Mouse (Mus musculus) hematopoietic stem cell, adult 5-6 weeks (primary cell): Measurements from ENCODE around the gene Mtor. TPM values are rescaled to one million over a fixed set of nuclear protein-coding genes. Genes with fewer than 3 reads are reported as not detected.

Experiments
- ATAC-seq, 2 experiments: fragments of 125-278 bp in 1 of 2; replicated peaks in 1 of 2; 2 replicates each; pipeline ENCODE4 v1.8.0; 2016 to 2017; ENCODE audit warnings: inconsistent platforms in 2 of 2, mild to moderate bottlenecking in 2 of 2, moderate number of reproducible peaks in 2 of 2, low read depth in 1 of 2, moderate TSS enrichment in 1 of 2; ENCODE audit not compliant: low FRiP score in 2 of 2, poor library complexity in 2 of 2, severe bottlenecking in 2 of 2, insufficient read depth in 1 of 2, low TSS enrichment in 1 of 2
- total RNA-seq: library from RNA; stranded (forward); fragments of 172-1452, 232-1000 nt; gene quantifications from 2 replicates; pipeline ENCODE4 v1.2.3, GENCODE M21; 2017

Gene Mtor
- total RNA-seq = 16.0 and 17.6 TPM in 2 replicates

- ATAC-seq = peak; percentile 94
Measured at GRCm38 (mm10) chr4:148448179-148448852, at the start of gene Mtor. Mtor (plus strand) TSS chr4:148448611.

DNA sequence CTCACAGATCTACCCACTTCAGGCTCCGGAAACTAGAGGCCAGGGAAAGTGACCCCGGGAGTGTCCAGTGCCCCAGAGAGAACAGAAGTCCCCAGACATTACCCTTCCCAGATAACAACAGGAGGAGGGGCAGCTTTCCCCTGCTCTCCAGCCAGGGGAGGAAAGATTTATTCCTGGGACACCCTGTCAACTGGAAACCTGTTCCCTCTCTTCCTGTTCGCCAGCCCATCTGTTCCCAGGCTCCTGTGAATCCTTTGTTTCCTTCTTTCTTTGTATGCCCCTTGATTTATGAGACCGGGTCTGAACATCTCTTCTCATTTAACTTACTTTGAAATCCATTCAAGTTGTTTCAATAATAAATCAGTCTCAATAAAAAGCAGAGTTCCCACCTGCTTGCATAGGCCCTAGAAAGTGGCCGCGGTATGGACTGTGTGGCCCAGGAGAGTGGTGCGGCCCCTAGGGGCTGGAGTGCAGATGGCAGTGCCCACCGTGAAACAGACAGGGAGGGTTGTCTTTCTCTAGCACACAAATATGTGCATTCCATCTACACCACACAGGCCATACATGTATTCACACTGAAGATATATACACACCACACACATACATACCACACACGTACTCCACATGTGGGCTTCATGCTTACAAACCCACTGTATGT is 48.8 kb upstream of the Mtor start:
- no peak for ATAC-seq

DNA sequence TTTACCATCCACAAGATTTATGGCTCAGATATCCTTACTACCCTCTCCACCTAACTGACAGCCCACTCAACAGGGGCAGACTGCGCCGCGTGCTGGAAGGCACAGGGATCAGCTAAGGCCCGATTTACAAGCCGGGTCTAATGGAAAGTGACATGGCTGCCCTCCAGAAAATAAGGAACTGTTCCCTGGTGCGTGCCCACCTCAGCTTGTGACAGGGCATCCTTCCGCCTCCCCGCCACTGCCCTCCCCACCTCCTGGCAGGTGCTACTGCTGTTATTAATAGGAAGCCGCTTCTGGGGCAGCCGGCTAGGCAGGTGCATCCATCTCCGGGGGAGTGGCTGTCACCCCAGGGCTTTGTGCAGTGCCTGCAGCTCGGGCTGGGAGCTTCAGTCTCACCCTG is 45.0 kb upstream of the Mtor start:
- ATAC-seq = peak in 1 of 2 experiments; percentile 29; a peak in 1 of 4 replicates

- no peak for ATAC-seq
Measured at GRCm38 (mm10) chr4:148404748-148405147, 43.7 kb upstream of the Mtor start.

DNA sequence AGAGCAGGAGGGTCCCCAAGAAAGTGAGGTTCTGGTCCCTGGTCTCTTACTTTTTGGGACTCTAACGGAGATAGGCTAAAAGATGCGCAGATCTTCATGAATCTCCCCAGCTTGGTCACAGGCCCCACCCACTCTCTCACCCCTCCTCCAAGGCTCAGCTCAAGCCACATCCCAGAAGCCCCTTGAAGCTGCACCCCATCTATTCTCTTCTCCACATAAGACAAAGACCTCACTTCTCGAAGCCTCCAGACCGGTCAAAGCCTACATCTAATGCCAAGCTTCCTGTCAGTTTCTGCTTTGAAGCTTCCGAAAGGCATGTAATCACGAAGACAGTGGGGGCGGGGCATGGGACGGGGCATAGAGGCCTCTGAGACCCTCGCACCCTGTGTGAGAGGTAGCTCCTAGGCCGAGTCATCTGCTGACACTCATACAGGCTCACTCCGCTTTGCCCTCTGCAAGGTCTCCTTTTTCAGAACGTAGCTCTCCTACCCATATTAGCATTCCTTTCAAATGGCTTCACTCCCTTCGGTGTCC is 43.1 kb upstream of the Mtor start:
- ATAC-seq = no peak

DNA sequence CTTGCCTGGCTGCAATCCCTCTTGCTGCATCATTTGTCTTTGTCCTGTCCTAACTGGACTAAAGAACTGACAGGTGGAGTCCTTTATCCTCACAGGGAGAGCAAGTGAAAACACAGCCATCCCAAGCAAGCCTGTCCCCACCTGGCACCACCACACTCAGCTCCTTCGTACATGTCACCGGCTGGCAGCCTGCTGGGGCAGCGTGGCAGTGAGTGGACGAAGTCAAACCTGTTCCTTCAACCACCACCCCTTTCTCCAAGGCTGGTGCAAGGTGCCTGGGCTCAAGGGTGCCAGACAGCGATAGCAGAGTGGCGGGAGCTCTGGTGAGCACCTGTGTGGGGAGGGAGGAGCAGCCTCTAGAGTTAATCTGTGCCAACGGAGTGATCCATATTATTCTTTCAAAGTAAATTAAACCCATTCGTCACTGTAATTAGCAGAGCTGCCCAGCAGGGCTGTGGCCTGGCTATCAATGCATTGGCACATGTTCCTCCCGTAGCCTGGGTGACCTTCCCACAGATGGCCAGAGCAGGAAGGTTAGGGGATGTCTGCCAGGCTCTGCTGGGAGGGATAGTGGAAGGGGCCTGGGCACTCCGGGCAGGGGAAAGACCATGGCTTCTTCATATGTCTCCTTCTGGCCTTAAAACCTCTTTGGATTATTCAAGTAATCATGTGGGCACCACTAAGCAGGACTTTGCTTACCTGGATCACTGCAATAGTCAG is 40.0 kb upstream of the Mtor start:
- no peak for ATAC-seq

DNA sequence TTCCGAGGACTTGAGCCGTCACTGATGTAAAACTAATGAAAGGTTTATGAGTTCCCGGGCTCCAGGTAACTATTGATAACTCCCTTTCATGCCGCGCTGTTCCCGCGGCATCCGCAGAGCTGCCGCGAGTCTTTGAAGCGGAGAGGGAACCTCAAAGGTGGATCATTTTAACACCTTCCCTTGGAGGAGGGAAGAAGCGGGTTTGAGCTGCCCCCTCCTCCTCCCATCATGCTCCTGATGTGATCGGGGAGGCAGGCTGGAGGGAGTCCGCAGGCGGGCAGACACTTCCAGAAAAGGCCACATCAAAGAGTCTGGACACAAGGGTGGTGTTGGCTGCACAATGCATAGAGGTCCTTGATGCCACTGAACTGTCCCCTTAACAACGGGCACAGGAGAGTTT is 32.8 kb upstream of the Mtor start:
- ATAC-seq = no peak

DNA sequence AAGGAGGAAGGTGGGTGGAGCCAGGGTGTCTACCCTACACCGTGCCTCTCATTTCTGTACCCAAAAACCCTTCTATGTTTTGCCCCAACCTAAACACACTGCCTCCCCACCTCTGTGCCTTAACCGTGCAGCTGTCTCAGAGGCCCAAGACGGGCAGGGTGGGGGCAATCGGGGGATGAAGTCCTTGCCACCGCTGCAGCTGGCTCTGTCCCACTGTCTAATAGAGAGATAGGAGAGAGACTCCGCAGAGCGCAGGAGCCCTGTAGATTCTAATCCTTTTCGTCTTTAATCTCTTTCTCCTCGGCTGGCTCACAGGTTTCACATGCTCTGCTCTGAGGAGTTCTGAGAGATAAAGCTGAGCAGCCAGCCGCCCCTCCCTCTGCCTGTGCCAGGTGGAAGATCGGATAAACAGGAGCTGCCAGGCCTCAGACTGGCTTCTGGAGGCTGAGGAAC is 31.3 kb upstream of the Mtor start:
- ATAC-seq = peak in 1 of 2 experiments; percentile 27; a peak in 1 of 4 replicates

DNA sequence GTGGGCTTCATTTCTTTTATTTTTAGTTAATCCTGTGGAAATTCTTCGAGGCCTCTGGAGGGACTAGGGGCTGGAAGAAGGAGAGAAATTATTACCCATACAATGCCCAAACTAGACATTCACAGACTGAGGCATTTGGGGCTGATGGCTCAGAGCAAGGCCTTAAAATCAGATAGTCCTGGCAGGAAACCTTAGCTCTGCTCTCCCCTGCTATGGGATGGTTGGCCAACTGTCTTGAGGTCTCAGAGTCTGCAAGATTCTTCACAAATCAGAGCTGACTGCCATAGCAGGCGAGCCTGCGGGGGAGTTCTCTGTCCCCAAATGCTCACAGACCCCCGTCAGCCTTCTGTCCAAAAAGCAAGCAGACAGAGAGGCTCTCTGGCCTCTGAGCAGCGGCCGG is 30.9 kb upstream of the Mtor start:
- ATAC-seq = no peak

- ATAC-seq = no peak
Measured at GRCm38 (mm10) chr4:148426950-148427850, 21.2 kb upstream of the Mtor start.

DNA sequence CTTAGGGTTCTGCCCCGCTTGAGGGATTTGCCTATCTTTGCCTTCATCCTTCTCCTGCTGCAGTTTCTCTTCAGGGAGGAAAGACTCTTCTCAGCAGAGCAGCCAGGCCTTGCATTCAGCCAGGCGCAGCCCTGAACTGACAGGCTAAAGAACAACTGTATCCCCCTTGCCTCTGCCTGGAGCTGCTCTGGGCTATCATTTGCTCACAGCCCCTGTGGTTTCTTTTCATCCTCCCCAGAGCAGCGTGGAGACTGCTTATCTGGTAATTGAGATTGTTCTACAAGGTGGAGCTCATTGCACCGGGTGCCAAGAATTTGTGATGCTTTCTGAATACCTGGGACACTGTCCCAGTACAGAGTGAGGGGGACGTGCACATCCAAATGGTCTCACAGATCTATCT is 19.9 kb upstream of the Mtor start:
- ATAC-seq = no peak

- ATAC-seq = no peak
Measured at GRCm38 (mm10) chr4:148429121-148429520, 19.3 kb upstream of the Mtor start.

DNA sequence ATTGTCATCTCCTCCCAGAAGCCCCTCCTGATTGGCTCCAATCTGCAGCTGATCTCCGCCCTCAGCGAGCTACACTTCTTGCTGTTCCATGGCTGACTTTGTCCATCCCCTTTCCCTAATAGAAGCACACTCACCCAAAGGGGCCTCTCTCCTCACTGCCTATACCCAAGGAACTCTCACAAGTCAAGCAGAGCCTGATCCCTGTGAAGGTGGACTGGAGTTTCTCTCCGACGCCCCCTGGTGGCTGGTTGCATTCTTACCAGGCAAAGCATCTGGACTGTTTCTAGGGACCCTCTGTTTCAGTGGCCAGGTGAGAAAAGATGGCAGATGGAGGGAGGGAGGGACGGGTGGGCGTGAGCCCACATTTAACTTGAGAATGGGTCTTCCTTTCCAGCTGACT is 18.7 kb upstream of the Mtor start:
- ATAC-seq = peak; percentile 44 to 50; a peak in 3 of 4 replicates

GRCm38 (mm10) chr4:148430880-148431519 is 17.4 kb upstream of the Mtor start:
- ATAC-seq = peak; percentile 31 to 43

DNA sequence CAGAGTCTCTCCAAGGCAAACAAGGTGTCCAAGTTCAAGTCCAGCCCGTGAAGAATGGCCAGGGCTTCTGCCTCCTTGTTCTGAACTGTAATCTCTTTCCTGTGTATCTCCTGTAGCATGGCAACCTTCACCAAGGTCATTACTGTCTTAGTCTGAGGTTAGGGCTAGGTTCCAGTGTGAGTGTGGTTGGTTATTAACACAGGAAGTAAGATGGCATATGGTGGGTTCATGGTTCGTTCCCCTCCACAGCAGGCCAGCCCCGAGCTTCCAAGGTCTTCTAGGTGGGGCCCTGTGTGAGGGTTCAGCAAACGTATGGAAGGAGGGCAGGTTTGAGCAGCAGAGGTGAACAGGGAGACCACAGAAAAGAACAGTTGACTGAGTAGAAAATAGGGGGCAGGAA is 15.9 kb upstream of the Mtor start:
- ATAC-seq = no peak

- no peak for ATAC-seq
Measured at GRCm38 (mm10) chr4:148433336-148433735, 15.1 kb upstream of the Mtor start.

DNA sequence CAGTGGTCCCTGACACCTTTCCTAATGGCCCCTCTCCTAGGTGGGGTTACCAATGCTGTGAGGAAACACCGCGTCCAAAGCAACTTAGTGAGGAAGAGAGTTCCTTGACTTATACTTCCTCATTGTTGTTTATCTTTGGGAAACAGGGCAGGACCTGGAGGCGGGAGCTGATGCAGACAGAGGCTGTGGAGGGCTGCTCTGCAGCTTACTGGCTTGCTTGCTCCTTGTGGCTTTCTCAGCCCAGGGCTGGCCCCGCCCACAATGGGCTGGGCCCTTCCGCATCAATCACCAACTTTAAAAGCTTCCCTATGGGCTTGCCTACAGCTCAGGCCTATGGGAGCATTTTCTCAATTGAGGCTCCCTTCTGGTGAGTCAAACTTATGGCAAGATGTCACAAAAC is 14.6 kb upstream of the Mtor start:
- no peak for ATAC-seq
